Mouse (Mus musculus) forebrain, embryonic 14.5 days (tissue): ENCODE measurements at regions not wholly inside any gene's neighbourhood (a gene's known extent, or its start where the extent isn't known, plus 50 kb on each side); places are given as distances from the start of the nearest gene placed in this dataset.
A peak's percentile ranks its signal among the peaks of the same experiment; 100 is the strongest.

Experiments used
- ATAC-seq: fragments of 200-750 bp; cut with Nextera tagmentation; 2 replicates; pipeline ENCODE4 v1.8.0; 2017; ENCODE audit warnings: mild to moderate bottlenecking, moderate library complexity
- DNase-seq: peaks from one replicate; pipeline ENCODE4 v3.0.0-alpha.2; 2015; ENCODE audit warnings: low spot score
- H3K27ac ChIP-seq: fragments of 300-500 bp; sonication (generic); 2 replicates; pipeline ENCODE4 v1.5.1; 2014; ENCODE audit warnings: low read depth, mild to moderate bottlenecking, control low read depth, low read length, moderate library complexity
- H3K27me3 ChIP-seq: fragments of 300-500 bp; sonication (generic); replicated peaks from 2 replicates; pipeline ENCODE4 v1.6.1; 2014; ENCODE audit warnings: low read length, control low read depth, mixed read lengths; ENCODE audit not compliant: control insufficient read depth, insufficient read depth
- H3K36me3 ChIP-seq: fragments of 300-500 bp; sonication (generic); 2 replicates; pipeline ENCODE4 v1.6.1; 2014; ENCODE audit warnings: low read length, control low read depth; ENCODE audit not compliant: control insufficient read depth, insufficient read depth
- H3K4me1 ChIP-seq: fragments of 300-500 bp; sonication (generic); 2 replicates; pipeline ENCODE4 v1.6.1; 2014; ENCODE audit warnings: antibody characterized with exemption, low read length, control low read depth; ENCODE audit not compliant: control insufficient read depth, insufficient read depth
- H3K4me2 ChIP-seq: fragments of 300-500 bp; sonication (generic); 2 replicates; pipeline ENCODE4 v1.6.1; 2014; ENCODE audit warnings: mild to moderate bottlenecking, control low read depth, low read length
- H3K4me3 ChIP-seq: fragments of 300-500 bp; sonication (generic); 2 replicates; pipeline ENCODE4 v1.5.1; 2014; ENCODE audit warnings: low read depth, low read length, control low read depth
- H3K9ac ChIP-seq: fragments of 300-500 bp; sonication (generic); 2 replicates; pipeline ENCODE4 v1.6.1; 2014; ENCODE audit warnings: mild to moderate bottlenecking, low read length, control low read depth, moderate library complexity
- H3K9me3 ChIP-seq: fragments of 300-500 bp; sonication (generic); replicated peaks from 2 replicates; pipeline ENCODE4 v1.6.1; 2016; ENCODE audit warnings: low read length, control low read depth, mixed read lengths; ENCODE audit not compliant: control insufficient read depth
- WGBS: fragments of 180-500 bp; shearing (Covaris S2); extraction: QIAGEN DNeasy Blood & Tissue Kit; methylation state at CpG from one replicate; pipeline ENCODE4 v1.1.7; 2014; 5-methylcytosine and 5-hydroxymethylcytosine counted together

DNA sequence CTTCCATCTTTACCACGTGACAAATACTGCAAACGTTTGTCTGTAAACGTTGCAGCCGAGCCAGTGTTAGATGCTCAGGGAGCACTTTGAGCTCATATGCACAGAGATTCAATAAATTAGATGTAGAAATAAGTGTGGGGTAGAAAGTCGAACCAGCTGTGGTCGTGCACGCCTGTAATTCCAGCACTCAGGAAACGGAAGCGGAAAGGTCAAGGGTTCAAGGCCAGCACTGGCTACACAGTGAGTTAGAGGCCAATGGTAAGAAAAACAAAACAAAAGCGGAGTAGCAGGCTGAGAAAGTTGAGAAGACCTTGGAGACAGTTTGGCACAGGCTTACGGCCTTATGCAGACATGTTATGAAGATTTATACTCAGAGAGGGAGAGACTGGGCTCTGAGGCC is 133.6 kb upstream of the Rxylt1 start:
- no peaks in the 10 kb centered on the region for H3K36me3 ChIP-seq
- H3K27me3 ChIP-seq, result no peaks in the 10 kb centered on the region
- ATAC-seq (no peak), DNase-seq (no peak)
- 88% methylated on average over 11 of the region's 11 CpGs for WGBS
- no peaks in the 10 kb centered on the region for H3K4me1 ChIP-seq
- H3K4me3 ChIP-seq, result no peak overlapping the region
- H3K27ac ChIP-seq, result no peak overlapping the region
- H3K9me3 ChIP-seq, result no peaks in the 10 kb centered on the region
- no peak overlapping the region for H3K9ac ChIP-seq
- no peak overlapping the region for H3K4me2 ChIP-seq

DNA sequence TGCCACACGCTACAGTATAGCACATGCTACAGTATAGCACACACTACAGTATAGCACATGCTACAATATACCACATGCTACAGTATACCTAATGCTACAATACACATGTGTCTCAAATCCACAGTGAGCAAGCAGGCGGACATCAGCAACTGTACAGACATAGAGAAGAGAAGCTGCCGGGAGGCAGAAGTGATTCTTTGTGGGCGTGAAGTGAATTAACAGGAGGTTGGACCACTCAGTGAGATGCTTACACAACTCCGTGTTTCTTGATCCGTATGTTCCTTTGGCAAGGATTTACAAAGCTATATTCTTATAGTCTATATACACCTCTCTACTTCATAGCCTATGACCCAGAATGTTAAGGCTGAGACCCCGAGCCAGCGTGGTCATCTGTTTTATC is 128.5 kb upstream of the Rxylt1 start:
- Histone ChIP-seq H3K27ac (no peak overlapping the region), H3K4me1 (no peaks in the 10 kb centered on the region), H3K4me3 (no peak overlapping the region), H3K9ac (no peak overlapping the region), H3K9me3 (no peaks in the 10 kb centered on the region), H3K36me3 (no peaks in the 10 kb centered on the region), H3K4me2 (no peak overlapping the region), H3K27me3 (no peaks in the 10 kb centered on the region)
- 96% methylated on average over 8 of the region's 8 CpGs for WGBS
- no peak for DNase-seq
- ATAC-seq, result no peak

DNA sequence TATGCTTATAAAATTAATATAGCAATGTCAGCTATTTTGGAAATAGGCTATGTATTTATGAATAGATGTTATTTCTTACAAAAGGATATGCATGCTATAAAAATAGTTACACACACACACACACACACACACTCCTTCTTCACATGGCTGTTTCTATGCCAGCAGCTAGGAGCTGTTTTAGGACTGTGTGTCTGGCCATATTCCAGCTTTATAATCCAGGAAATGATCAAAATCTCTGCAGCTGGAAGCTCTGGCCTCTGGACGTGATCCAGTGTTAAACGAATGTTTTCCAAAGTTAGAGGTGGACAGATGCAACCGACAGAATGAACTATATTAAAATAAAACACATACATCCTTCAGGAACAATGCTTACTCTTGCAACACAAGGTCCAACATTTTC is 125.9 kb upstream of the Rxylt1 start:
- Histone ChIP-seq H3K4me1 (no peaks in the 10 kb centered on the region), H3K9me3 (no peaks in the 10 kb centered on the region), H3K4me2 (no peak overlapping the region), H3K9ac (no peak overlapping the region), H3K4me3 (no peak overlapping the region), H3K36me3 (no peaks in the 10 kb centered on the region), H3K27me3 (no peaks in the 10 kb centered on the region), H3K27ac (no peak overlapping the region)
- 87% methylated on average over 3 of the region's 3 CpGs for WGBS
- no peak for ATAC-seq
- DNase-seq, result no peak

DNA sequence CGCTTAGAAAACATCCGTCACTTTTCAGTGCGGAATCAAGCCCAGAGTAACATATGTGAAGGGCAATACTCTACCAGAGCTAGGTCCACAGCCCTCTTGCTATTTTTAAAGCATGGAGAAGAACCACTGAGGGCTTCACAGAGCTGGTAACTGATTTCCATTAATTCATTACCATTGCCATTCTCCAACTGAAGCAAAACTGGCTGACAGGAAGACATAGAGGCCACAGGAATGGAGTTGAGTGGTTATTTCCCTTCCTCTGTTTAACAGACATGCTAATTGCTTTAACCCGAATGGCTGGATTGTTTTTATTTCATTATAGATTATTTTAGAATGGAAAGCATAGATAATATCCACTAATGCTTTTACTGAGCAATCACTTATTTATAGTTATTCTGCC is 120.4 kb upstream of the Rxylt1 start:
- H3K27ac ChIP-seq, result no peak overlapping the region
- no peaks in the 10 kb centered on the region for H3K36me3 ChIP-seq
- H3K9me3 ChIP-seq, result no peaks in the 10 kb centered on the region
- H3K4me3 ChIP-seq, result no peak overlapping the region
- DNase-seq (no peak), ATAC-seq (no peak)
- H3K4me1 ChIP-seq, result no peaks in the 10 kb centered on the region
- no peak overlapping the region for H3K4me2 ChIP-seq
- 83% methylated on average over 4 of the region's 4 CpGs for WGBS
- no peak overlapping the region for H3K9ac ChIP-seq
- no peaks in the 10 kb centered on the region for H3K27me3 ChIP-seq

DNA sequence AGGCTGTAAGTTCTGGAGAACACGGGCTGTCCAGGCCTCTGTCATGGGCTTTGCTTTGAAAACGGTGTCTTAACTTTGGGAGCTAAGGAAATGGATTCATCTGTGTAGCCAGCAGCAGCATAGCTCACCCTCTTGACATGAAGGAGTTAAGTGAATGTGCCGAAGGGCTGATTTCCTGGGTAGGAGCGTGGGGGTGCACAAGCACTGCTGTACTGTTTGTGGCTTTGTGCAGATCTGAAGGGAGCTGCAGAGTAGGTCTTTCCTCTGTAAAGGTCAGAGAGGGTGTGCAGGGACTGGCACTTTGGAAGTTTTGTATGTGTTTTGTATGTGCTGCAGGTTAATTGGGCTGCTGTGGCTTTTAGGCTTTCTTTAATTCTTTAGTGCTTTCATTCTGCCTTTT is 102.6 kb upstream of the Rxylt1 start:
- Histone ChIP-seq H3K4me3 (no peak overlapping the region), H3K4me2 (no peak overlapping the region), H3K9me3 (no peaks in the 10 kb centered on the region), H3K36me3 (no peaks in the 10 kb centered on the region), H3K4me1 (no peaks in the 10 kb centered on the region), H3K27me3 (no peaks in the 10 kb centered on the region), H3K27ac (no peak overlapping the region), H3K9ac (no peak overlapping the region)
- ATAC-seq, result no peak
- no peak for DNase-seq
- 36% methylated on average over 4 of the region's 4 CpGs for WGBS

DNA sequence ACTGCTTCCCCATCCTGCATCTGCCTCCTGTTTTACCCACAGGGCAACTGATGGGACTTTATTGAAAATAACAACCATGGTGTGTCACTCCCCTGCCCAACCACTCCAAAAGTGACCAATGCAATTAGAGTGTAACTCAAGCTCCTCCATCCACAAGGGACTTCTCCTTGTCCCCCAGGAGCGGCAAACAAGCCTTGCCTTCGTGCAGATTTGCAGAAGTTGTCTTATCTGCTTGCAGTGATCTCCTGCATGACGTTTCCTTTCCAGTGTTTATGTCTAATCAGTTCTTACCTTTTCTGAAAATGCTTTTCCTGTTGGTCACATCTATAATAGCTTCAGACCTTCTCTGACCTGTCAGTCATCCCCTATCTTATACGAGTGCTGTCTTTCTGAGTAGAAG is 100.5 kb upstream of the Rxylt1 start:
- Histone ChIP-seq H3K36me3 (no peaks in the 10 kb centered on the region), H3K27me3 (no peaks in the 10 kb centered on the region), H3K27ac (no peak overlapping the region), H3K4me1 (no peaks in the 10 kb centered on the region), H3K9ac (no peak overlapping the region), H3K9me3 (no peaks in the 10 kb centered on the region), H3K4me2 (no peak overlapping the region), H3K4me3 (no peak overlapping the region)
- 87% methylated on average over 4 of the region's 4 CpGs for WGBS
- DNase-seq, result no peak
- ATAC-seq, result no peak

DNA sequence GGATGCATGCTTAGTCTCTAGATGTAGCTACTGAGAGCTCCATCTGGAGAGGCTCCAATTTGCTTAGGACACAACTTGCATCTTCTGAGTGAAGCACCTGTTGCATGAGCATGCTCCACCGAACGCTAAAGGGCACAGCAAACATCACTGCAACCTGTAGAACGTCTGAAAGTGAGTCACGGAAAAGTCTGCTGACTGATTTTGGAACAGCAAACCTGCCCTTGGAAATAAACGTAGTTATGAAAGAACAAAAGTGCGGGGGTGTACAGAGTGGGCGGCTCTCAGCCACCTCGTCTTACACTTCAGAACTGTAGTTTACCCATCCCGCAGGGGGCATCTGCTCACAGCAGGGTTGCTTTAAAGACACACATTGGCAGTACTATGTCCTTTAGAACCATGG is 97.0 kb upstream of the Rxylt1 start:
- no peak for ATAC-seq
- H3K4me2 ChIP-seq, result no peak overlapping the region
- no peaks in the 10 kb centered on the region for H3K4me1 ChIP-seq
- 88% methylated on average over 9 of the region's 9 CpGs for WGBS
- H3K4me3 ChIP-seq, result no peak overlapping the region
- no peak overlapping the region for H3K27ac ChIP-seq
- no peak for DNase-seq
- no peaks in the 10 kb centered on the region for H3K27me3 ChIP-seq
- no peaks in the 10 kb centered on the region for H3K36me3 ChIP-seq
- no peak overlapping the region for H3K9ac ChIP-seq
- no peaks in the 10 kb centered on the region for H3K9me3 ChIP-seq

DNA sequence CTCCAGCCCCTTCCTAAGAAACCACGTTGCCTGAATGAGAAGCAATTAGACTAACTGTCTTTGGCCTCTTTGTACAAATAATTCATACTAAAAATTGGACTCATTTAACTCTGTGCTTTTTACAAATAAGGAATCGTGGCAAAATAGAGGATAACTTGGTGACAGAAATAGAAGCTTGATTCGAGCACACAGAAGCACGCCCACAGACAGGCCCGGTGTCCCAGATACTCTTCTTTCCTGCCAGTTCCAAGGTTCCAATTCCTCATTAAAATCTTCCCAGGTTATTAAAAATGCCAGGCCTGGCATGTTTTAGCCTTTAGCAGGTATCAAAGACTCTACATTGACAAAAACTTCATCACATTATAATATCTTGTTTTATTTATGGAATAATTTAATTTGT is 96.2 kb upstream of the Rxylt1 start:
- no peaks in the 10 kb centered on the region for H3K27me3 ChIP-seq
- H3K36me3 ChIP-seq, result no peaks in the 10 kb centered on the region
- no peak overlapping the region for H3K27ac ChIP-seq
- DNase-seq (no peak), ATAC-seq (no peak)
- H3K4me3 ChIP-seq, result no peak overlapping the region
- 73% methylated on average over 5 of the region's 5 CpGs for WGBS
- H3K9me3 ChIP-seq, result no peaks in the 10 kb centered on the region
- no peaks in the 10 kb centered on the region for H3K4me1 ChIP-seq
- H3K9ac ChIP-seq, result no peak overlapping the region
- H3K4me2 ChIP-seq, result no peak overlapping the region

DNA sequence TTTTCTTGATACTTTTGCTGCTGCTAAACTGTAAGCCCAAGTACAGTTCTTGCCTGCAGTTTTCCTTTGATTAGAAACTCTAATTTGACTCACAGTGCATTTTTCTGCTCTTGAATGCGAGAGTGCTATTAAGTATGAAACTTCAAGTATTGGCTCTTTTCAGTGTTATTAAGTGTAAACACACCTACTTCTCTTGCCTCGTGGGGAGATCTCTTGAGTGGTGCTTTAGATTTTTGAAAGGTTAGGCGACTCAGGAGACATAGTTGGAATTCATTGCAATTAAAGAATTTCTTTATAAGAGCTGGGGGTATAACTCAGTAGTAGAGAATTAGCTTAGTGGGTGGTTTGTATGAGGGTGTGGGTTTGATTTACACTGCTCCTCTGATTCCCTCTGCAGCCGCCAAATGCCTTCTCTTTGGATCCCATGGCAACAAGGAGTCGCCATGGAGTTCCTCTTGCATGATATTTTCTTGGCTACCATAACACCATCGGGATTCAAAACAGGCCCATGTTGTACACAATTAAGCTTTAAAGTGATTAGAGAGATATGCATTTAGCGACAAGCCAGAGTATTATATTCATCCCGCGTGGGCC is 88.1 kb upstream of the Rxylt1 start:
- DNase-seq (peak; percentile 15), ATAC-seq (no peak)
- Histone ChIP-seq H3K9me3 (no peaks in the 10 kb centered on the region), H3K27ac (no peak overlapping the region), H3K36me3 (no peaks in the 10 kb centered on the region), H3K9ac (no peak overlapping the region), H3K4me1 (no peaks in the 10 kb centered on the region), H3K4me3 (no peak overlapping the region), H3K27me3 (no peaks in the 10 kb centered on the region), H3K4me2 (no peak overlapping the region)
- WGBS, result 77% methylated on average over 9 of the region's 9 CpGs
